Mouse (Mus musculus): ENCODE results near the gene Dennd2c. TPM values are rescaled to one million over a fixed set of nuclear protein-coding genes. Genes with fewer than 3 reads are reported as not detected.
"Not testable (repeated sequence)": the region's sequence is repeated elsewhere in the genome, so short reads cannot be mapped to it uniquely, and the experiment has no call there.

Gene Dennd2c
- polyA plus RNA-seq, 1 experiment from 2014 or later = 5.8 TPM

GRCm38 (mm10) chr3:103211101-103211500 lies 108.7 kb downstream of the Dennd2c start:
- Histone ChIP-seq H3K27ac (ENCODE audit: low read length) (no peak overlapping the region), H3K4me3 (ENCODE audit: low read length) (no peak overlapping the region), H3K9ac (ENCODE audit: low read length) (no peak overlapping the region), H3K36me3 (ENCODE audit: control insufficient read depth, insufficient read depth) (no peaks in the 10 kb centered on the region), H3K4me1 (ENCODE audit: control insufficient read depth, insufficient read depth, low read length) (no peaks in the 10 kb centered on the region), H3K27me3 (ENCODE audit: control insufficient read depth, insufficient read depth, low read length) (no peaks in the 10 kb centered on the region), H3K4me2 (ENCODE audit: low read depth, low read length) (no peak overlapping the region), H3K9me3 (replicated peaks; ENCODE audit: control insufficient read depth, low read length) (no peaks in the 10 kb centered on the region)
- no peak for ATAC-seq (replicated peaks; ENCODE audit: extremely low read depth, insufficient read depth, low FRiP score)
- 65% methylated on average over 2 of the region's 2 CpGs for WGBS

GRCm38 (mm10) chr3:103212142-103212541 lies 109.7 kb downstream of the Dennd2c start:
- no peaks in the 10 kb centered on the region for H3K27me3 ChIP-seq (ENCODE audit: control insufficient read depth, insufficient read depth, low read length)
- 28% methylated on average over 1 of the region's 1 CpGs for WGBS
- H3K36me3 ChIP-seq (ENCODE audit: control insufficient read depth, insufficient read depth) = no peaks in the 10 kb centered on the region
- no peak overlapping the region for H3K4me2 ChIP-seq (ENCODE audit: low read depth, low read length)
- no peaks in the 10 kb centered on the region for H3K9me3 ChIP-seq (replicated peaks; ENCODE audit: control insufficient read depth, low read length)
- no peaks in the 10 kb centered on the region for H3K4me1 ChIP-seq (ENCODE audit: control insufficient read depth, insufficient read depth, low read length)
- no peak overlapping the region for H3K9ac ChIP-seq (ENCODE audit: low read length)
- no peak for ATAC-seq (replicated peaks; ENCODE audit: extremely low read depth, insufficient read depth, low FRiP score)
- no peak overlapping the region for H3K27ac ChIP-seq (ENCODE audit: low read length)
- no peak overlapping the region for H3K4me3 ChIP-seq (ENCODE audit: low read length)

GRCm38 (mm10) chr3:103213537-103213936 lies 111.1 kb downstream of the Dennd2c start:
- Histone ChIP-seq H3K36me3 (ENCODE audit: control insufficient read depth, insufficient read depth) (no peaks in the 10 kb centered on the region), H3K27me3 (ENCODE audit: control insufficient read depth, insufficient read depth, low read length) (no peaks in the 10 kb centered on the region), H3K9ac (ENCODE audit: low read length) (no peak overlapping the region), H3K4me1 (ENCODE audit: control insufficient read depth, insufficient read depth, low read length) (no peaks in the 10 kb centered on the region), H3K9me3 (replicated peaks; ENCODE audit: control insufficient read depth, low read length) (no peaks in the 10 kb centered on the region), H3K4me2 (ENCODE audit: low read depth, low read length) (no peak overlapping the region), H3K4me3 (ENCODE audit: low read length) (no peak overlapping the region), H3K27ac (ENCODE audit: low read length) (no peak overlapping the region)
- no peak for ATAC-seq (replicated peaks; ENCODE audit: extremely low read depth, insufficient read depth, low FRiP score)
- 78% methylated on average over 5 of the region's 5 CpGs for WGBS

DNA sequence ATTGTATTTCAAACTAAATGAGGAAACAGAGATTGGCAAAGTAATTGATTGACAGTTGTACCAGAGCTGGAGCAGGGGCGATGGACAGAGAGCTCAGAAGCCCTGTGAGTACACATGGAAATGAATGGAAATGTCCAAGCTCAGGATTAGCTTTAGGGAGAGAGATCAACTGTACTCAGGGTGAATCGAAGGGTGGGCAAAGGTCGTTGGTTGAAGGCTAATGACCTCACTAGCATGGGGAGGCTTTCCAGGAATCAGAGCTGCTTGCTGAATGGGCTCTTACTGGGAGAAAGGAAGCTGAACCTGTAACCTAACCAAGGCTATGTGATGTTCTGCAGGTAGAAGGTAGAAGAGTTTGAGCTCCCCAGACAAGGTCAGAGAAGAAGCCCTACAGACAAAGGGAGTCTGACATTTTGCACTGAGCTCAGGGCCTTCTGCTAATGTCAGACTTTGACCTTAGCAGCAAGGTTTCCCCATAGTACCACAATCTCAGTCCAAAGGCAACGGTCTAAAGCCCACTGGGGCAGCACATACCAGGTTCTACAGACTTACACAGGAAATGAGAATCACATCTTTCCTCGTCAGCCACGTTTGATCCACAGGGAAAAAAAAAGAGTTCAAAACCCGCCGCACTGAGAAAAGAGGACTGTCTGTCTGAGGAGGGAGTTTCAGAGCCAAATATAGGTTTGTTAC lies 112.3 kb downstream of the Dennd2c start:
- no peaks in the 10 kb centered on the region for H3K27me3 ChIP-seq (ENCODE audit: control insufficient read depth, insufficient read depth, low read length)
- H3K27ac ChIP-seq (ENCODE audit: low read length) = no peak overlapping the region
- WGBS = 84% methylated on average over 8 of the region's 8 CpGs
- H3K4me1 ChIP-seq (ENCODE audit: control insufficient read depth, insufficient read depth, low read length) = no peaks in the 10 kb centered on the region
- H3K4me3 ChIP-seq (ENCODE audit: low read length) = no peak overlapping the region
- no peaks in the 10 kb centered on the region for H3K36me3 ChIP-seq (ENCODE audit: control insufficient read depth, insufficient read depth)
- H3K9me3 ChIP-seq (replicated peaks; ENCODE audit: control insufficient read depth, low read length) = no peaks in the 10 kb centered on the region
- no peak overlapping the region for H3K4me2 ChIP-seq (ENCODE audit: low read depth, low read length)
- ATAC-seq (replicated peaks; ENCODE audit: extremely low read depth, insufficient read depth, low FRiP score) = no peak
- no peak overlapping the region for H3K9ac ChIP-seq (ENCODE audit: low read length)

- H3K9ac ChIP-seq (ENCODE audit: low read length); ATAC-seq (replicated peaks; ENCODE audit: extremely low read depth, insufficient read depth, low FRiP score); H3K4me3 ChIP-seq (ENCODE audit: low read length); H3K27ac ChIP-seq (ENCODE audit: low read length); H3K4me1 ChIP-seq (ENCODE audit: control insufficient read depth, insufficient read depth, low read length); H3K9me3 ChIP-seq (replicated peaks; ENCODE audit: control insufficient read depth, low read length); H3K4me2 ChIP-seq (ENCODE audit: low read depth, low read length); H3K27me3 ChIP-seq (ENCODE audit: control insufficient read depth, insufficient read depth, low read length); H3K36me3 ChIP-seq (ENCODE audit: control insufficient read depth, insufficient read depth): not testable (repeated sequence)
- 86% methylated on average over 8 of the region's 8 CpGs for WGBS
Observed at GRCm38 (mm10) chr3:103215399-103215798, 113.0 kb downstream of the Dennd2c start.

Other genes with a start within 250 kb of the Dennd2c start
- not detected in 2 replicates for gene Sycp1, start 166.5 kb upstream of the Dennd2c start, polyA plus RNA-seq (2015; fragmentation: Nextera tagmentation; extraction: Ambion mirVana)
- 0.14 TPM in 1 of 2 replicates, not detected in the other for gene Nr1h5, start 138.5 kb upstream of the Dennd2c start, polyA plus RNA-seq (2015; fragmentation: Nextera tagmentation; extraction: Ambion mirVana)
- 63.6 and 83.8 TPM in 2 replicates for gene Sike1, start 106.9 kb upstream of the Dennd2c start, polyA plus RNA-seq (2015; fragmentation: Nextera tagmentation; extraction: Ambion mirVana)
- 271 and 302 TPM in 2 replicates for gene Csde1, start 82.2 kb upstream of the Dennd2c start, polyA plus RNA-seq (2015; fragmentation: Nextera tagmentation; extraction: Ambion mirVana)
- 64.6 and 73.4 TPM in 2 replicates for gene Nras, start 44.3 kb upstream of the Dennd2c start, polyA plus RNA-seq (2015; fragmentation: Nextera tagmentation; extraction: Ambion mirVana)
- 0.21 and 0.88 TPM in 2 replicates for gene Ampd1, start 28.6 kb upstream of the Dennd2c start, polyA plus RNA-seq (2015; fragmentation: Nextera tagmentation; extraction: Ambion mirVana)
- gene Bcas2, start 69.1 kb downstream of the Dennd2c start, polyA plus RNA-seq (2015; fragmentation: Nextera tagmentation; extraction: Ambion mirVana) = 115 and 141 TPM in 2 replicates
- 11.8 and 12.1 TPM in 2 replicates for gene Trim33, start 176.7 kb downstream of the Dennd2c start, polyA plus RNA-seq (2015; fragmentation: Nextera tagmentation; extraction: Ambion mirVana)